Mouse (Mus musculus): ENCODE measurements around the gene Olfr372. TPM values are rescaled to one million over a fixed set of nuclear protein-coding genes. Genes with fewer than 3 reads are reported as not detected.
"Not testable (repeated sequence)": the region's sequence is repeated elsewhere in the genome, so short reads cannot be mapped to it uniquely, and the experiment has no call there.

Olfr372 gene
- polyA plus RNA-seq, 1 experiment: not detected

DNA sequence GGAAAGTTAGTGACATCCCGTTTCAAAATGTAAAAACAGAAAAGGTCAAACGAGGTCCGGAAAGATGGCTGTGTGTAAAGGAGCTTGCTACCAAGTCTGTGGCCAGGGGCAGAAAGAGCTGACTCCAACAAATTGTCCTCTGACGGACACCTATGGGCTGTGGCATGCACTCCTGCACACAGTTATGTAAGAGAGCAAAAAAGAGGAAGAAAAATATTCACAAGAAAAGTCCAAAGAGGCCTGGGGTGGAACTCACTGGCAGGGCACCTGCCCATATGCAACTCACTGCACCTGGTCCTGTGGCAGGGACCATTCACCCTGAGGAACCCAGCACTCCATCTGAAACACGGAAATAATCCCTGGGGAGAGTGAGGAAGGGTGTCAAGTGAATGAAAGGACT lies 43.7 kb downstream of the Olfr372 start:
- no peaks in the 10 kb centered on the region for H3K79me2 ChIP-seq (ENCODE audit: control insufficient read depth, insufficient read depth)
- TF ChIP-seq USF1 (IDR thresholded peaks at IDR 0.05; ENCODE audit: low read depth) (no peak), MYOG (IDR thresholded peaks at IDR 0.05; ENCODE audit: control insufficient read depth in 1 of 3, insufficient read depth in 1 of 3, insufficient read length in 2 of 3, low read depth in 2 of 3) (no peak), TCF3 (IDR thresholded peaks at IDR 0.05; ENCODE audit: insufficient read length, low read depth) (no peak), REST (IDR thresholded peaks at IDR 0.05; ENCODE audit: insufficient read depth, insufficient read length) (no peak), CEBPB (IDR thresholded peaks at IDR 0.05; ENCODE audit: insufficient read depth, poor library complexity, severe bottlenecking) (no peak), POLR2A (IDR thresholded peaks at IDR 0.05; ENCODE audit: insufficient read length, low read depth) (no peak), MYOD1 (IDR thresholded peaks at IDR 0.05; ENCODE audit: control insufficient read depth in 1 of 3, insufficient read length in 2 of 3, low read depth in 2 of 3) (no peak), SRF (IDR thresholded peaks at IDR 0.05; ENCODE audit: control insufficient read depth, insufficient read length, low read depth) (no peak), MAX (IDR thresholded peaks at IDR 0.05; ENCODE audit: low read depth) (no peak), E2F4 (IDR thresholded peaks at IDR 0.05; ENCODE audit: insufficient read depth) (no peak), POLR2AphosphoS2 (IDR thresholded peaks at IDR 0.05; ENCODE audit: insufficient read length, low read depth) (no peak), TCF12 (IDR thresholded peaks at IDR 0.05; ENCODE audit: insufficient read depth, poor library complexity, severe bottlenecking) (no peak)

DNA sequence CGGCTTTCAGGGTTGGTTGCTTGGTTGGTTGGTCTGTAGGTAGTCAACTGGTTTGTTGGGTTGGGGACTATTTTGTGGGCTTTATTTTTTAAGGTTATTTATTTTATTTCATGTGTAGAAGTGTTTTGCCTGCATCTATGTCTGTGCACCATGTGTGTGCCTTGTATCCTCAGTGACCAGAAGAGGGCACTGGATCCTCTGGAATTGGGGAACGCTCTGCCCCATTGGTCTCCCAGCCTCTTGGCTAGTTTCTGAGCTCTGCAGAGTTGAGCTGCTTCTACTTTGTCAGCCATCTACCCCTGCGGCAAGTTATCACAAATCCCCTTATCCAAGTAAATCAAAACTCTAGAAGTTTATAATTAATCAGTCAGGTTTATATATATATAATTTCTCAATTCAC lies 46.6 kb downstream of the Olfr372 start:
- H3K27me3 ChIP-seq (ENCODE audit: control insufficient read depth, insufficient read depth, insufficient read length); H3K4me3 ChIP-seq; H3K36me3 ChIP-seq (ENCODE audit: control insufficient read depth, insufficient read depth); H3ac ChIP-seq (ENCODE audit: control insufficient read depth, insufficient read length); H3K79me2 ChIP-seq (ENCODE audit: control insufficient read depth, insufficient read depth); H3K4me2 ChIP-seq (ENCODE audit: low read depth): not testable (repeated sequence)

More for the DNA sequence above, 43.7 kb downstream of the Olfr372 start:
- no peaks in the 10 kb centered on the region for H3K36me3 ChIP-seq (ENCODE audit: control insufficient read depth, insufficient read depth)
- H3K4me3 ChIP-seq: no peak overlapping the region
- no peak overlapping the region for H3ac ChIP-seq (ENCODE audit: control insufficient read depth, insufficient read length)
- H3K4me2 ChIP-seq (ENCODE audit: low read depth): no peak overlapping the region
- H3K27me3 ChIP-seq (ENCODE audit: control insufficient read depth, insufficient read depth, insufficient read length): no peaks in the 10 kb centered on the region

DNA sequence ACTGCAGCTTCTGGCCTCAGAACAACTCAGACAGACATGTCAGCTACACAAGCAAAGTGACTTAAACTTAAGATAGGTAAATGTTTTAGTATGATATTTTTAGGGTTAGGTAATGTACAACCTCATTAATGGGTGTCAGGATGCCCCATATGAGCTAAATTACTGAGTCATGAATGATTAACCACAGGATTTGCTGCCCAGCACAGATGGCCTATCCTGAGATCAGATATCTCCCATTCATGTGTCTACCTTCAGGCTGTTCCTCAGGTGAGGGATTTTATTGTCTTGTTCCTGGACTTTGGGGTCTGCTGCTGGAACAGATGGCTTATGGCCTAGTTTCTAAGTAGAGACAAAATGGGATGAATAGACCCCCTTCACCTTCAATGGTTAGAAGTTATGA lies 55.7 kb downstream of the Olfr372 start:
- H3K4me2 ChIP-seq (ENCODE audit: low read depth); H3K36me3 ChIP-seq (ENCODE audit: control insufficient read depth, insufficient read depth); H3K79me2 ChIP-seq (ENCODE audit: control insufficient read depth, insufficient read depth); H3K27me3 ChIP-seq (ENCODE audit: control insufficient read depth, insufficient read depth, insufficient read length); H3ac ChIP-seq (ENCODE audit: control insufficient read depth, insufficient read length); H3K4me3 ChIP-seq: not testable (repeated sequence)

- H3K4me3 ChIP-seq; H3K27me3 ChIP-seq (ENCODE audit: control insufficient read depth, insufficient read depth, insufficient read length); H3K36me3 ChIP-seq (ENCODE audit: control insufficient read depth, insufficient read depth); H3K79me2 ChIP-seq (ENCODE audit: control insufficient read depth, insufficient read depth); H3ac ChIP-seq (ENCODE audit: control insufficient read depth, insufficient read length); H3K4me2 ChIP-seq (ENCODE audit: low read depth): not testable (repeated sequence)
Observed at GRCm38 (mm10) chr8:72099377-72100103, 58.5 kb downstream of the Olfr372 start.

DNA sequence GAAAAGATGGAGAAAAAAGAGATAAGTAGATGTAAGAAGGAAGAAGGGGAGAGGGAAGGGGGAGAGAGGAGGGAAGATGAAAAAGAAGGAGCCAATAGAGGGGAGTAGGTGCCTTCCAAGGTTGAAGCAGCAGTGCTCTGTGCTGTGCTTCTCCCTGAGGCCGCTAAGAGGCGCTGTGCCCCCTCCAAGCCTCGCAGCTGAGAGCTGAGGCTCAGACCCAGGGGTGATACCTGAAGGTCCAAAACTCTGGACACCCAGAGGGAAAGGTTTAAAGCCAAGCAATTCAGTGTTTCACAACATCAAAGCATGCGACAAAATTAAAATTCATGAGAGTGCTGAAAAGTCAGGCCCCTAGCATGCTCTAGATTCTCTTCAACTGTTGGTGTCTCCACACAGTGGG lies 64.1 kb downstream of the Olfr372 start:
- Histone ChIP-seq H3K79me2 (ENCODE audit: control insufficient read depth, insufficient read depth) (no peaks in the 10 kb centered on the region), H3K27me3 (ENCODE audit: control insufficient read depth, insufficient read depth, insufficient read length) (no peaks in the 10 kb centered on the region), H3ac (ENCODE audit: control insufficient read depth, insufficient read length) (no peak overlapping the region), H3K36me3 (ENCODE audit: control insufficient read depth, insufficient read depth) (no peaks in the 10 kb centered on the region), H3K4me3 (no peak overlapping the region), H3K4me2 (ENCODE audit: low read depth) (no peak overlapping the region)
- no peak for TF ChIP-seq USF1 (IDR thresholded peaks at IDR 0.05; ENCODE audit: low read depth)
- TF ChIP-seq REST (IDR thresholded peaks at IDR 0.05; ENCODE audit: insufficient read depth, insufficient read length): no peak
- TF ChIP-seq MYOG (IDR thresholded peaks at IDR 0.05; ENCODE audit: control insufficient read depth in 1 of 3, insufficient read depth in 1 of 3, insufficient read length in 2 of 3, low read depth in 2 of 3): no peak
- no peak for TF ChIP-seq MYOD1 (IDR thresholded peaks at IDR 0.05; ENCODE audit: control insufficient read depth in 1 of 3, insufficient read length in 2 of 3, low read depth in 2 of 3)
- no peak for TF ChIP-seq E2F4 (IDR thresholded peaks at IDR 0.05; ENCODE audit: insufficient read depth)
- no peak for TF ChIP-seq POLR2A (IDR thresholded peaks at IDR 0.05; ENCODE audit: insufficient read length, low read depth)
- TF ChIP-seq TCF3 (IDR thresholded peaks at IDR 0.05; ENCODE audit: insufficient read length, low read depth): no peak
- no peak for TF ChIP-seq CEBPB (IDR thresholded peaks at IDR 0.05; ENCODE audit: insufficient read depth, poor library complexity, severe bottlenecking)
- no peak for TF ChIP-seq MAX (IDR thresholded peaks at IDR 0.05; ENCODE audit: low read depth)
- no peak for TF ChIP-seq POLR2AphosphoS2 (IDR thresholded peaks at IDR 0.05; ENCODE audit: insufficient read length, low read depth)
- TF ChIP-seq TCF12 (IDR thresholded peaks at IDR 0.05; ENCODE audit: insufficient read depth, poor library complexity, severe bottlenecking): no peak
- no peak for TF ChIP-seq SRF (IDR thresholded peaks at IDR 0.05; ENCODE audit: control insufficient read depth, insufficient read length, low read depth)

DNA sequence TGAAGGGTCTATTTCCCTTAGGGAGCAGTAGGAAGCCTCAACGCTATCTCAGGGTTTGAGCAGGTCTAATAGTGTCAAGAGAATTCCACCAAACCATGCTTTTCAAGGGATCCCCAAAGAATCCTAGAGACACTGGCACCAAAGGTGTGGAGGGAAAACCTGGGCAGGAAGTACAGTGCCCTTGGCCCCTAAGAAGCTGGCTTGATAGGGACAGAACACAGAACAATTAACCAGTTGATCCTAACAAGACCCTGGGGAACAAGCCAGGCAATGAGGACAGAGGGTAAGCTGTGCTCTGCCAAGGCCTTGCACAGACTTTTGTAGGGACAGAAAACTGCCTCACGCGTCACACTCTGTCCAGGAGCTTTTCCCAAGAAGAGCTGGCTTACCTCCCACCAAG lies 65.7 kb downstream of the Olfr372 start, which contains the start of gene Olfr374:
TSS of gene Olfr374 (plus strand) at position 301 of the 400 bp plus-strand sequence.
- H3ac ChIP-seq (ENCODE audit: control insufficient read depth, insufficient read length): no peak within 1 kb of the TSS
- H3K79me2 ChIP-seq (ENCODE audit: control insufficient read depth, insufficient read depth): no peaks in the 10 kb centered on the region
- H3K27me3 ChIP-seq (ENCODE audit: control insufficient read depth, insufficient read depth, insufficient read length): no peaks in the 10 kb centered on the region
- no peak within 1 kb of the TSS for H3K4me2 ChIP-seq (ENCODE audit: low read depth)
- no peaks in the 10 kb centered on the region for H3K36me3 ChIP-seq (ENCODE audit: control insufficient read depth, insufficient read depth)
- TF ChIP-seq MAX (IDR thresholded peaks at IDR 0.05; ENCODE audit: low read depth) (no peak), POLR2AphosphoS2 (IDR thresholded peaks at IDR 0.05; ENCODE audit: insufficient read length, low read depth) (no peak), REST (IDR thresholded peaks at IDR 0.05; ENCODE audit: insufficient read depth, insufficient read length) (no peak), POLR2A (IDR thresholded peaks at IDR 0.05; ENCODE audit: insufficient read length, low read depth) (no peak), MYOG (IDR thresholded peaks at IDR 0.05; ENCODE audit: control insufficient read depth in 1 of 3, insufficient read depth in 1 of 3, insufficient read length in 2 of 3, low read depth in 2 of 3) (no peak), CEBPB (IDR thresholded peaks at IDR 0.05; ENCODE audit: insufficient read depth, poor library complexity, severe bottlenecking) (no peak), TCF3 (IDR thresholded peaks at IDR 0.05; ENCODE audit: insufficient read length, low read depth) (no peak), TCF12 (IDR thresholded peaks at IDR 0.05; ENCODE audit: insufficient read depth, poor library complexity, severe bottlenecking) (no peak), SRF (IDR thresholded peaks at IDR 0.05; ENCODE audit: control insufficient read depth, insufficient read length, low read depth) (no peak), E2F4 (IDR thresholded peaks at IDR 0.05; ENCODE audit: insufficient read depth) (no peak), MYOD1 (IDR thresholded peaks at IDR 0.05; ENCODE audit: control insufficient read depth in 1 of 3, insufficient read length in 2 of 3, low read depth in 2 of 3) (no peak), USF1 (IDR thresholded peaks at IDR 0.05; ENCODE audit: low read depth) (no peak)
- no peak within 1 kb of the TSS for H3K4me3 ChIP-seq

Measured in myocyte (in vitro differentiated cells).